Mouse (Mus musculus) neural tube, embryonic 13.5 days (tissue): ENCODE measurements around the gene Nhp2. TPM values are rescaled to one million over a fixed set of nuclear protein-coding genes. Genes with fewer than 3 reads are reported as not detected.
"Not testable (repeated sequence)": the region's sequence is repeated elsewhere in the genome, so short reads cannot be mapped to it uniquely, and the experiment has no call there.

Source experiments
- ATAC-seq: fragments of 200-750 bp; cut with Nextera tagmentation; 2 replicates; pipeline ENCODE4 v1.8.0; 2017; ENCODE audit warnings: low read depth, mild to moderate bottlenecking, moderate TSS enrichment, moderate library complexity
- H3K27ac ChIP-seq: fragments of 300-500 bp; sonication (generic); replicated peaks from 2 replicates; pipeline ENCODE4 v1.5.1; 2015; ENCODE audit warnings: moderate library complexity, mild to moderate bottlenecking, inconsistent platforms
- H3K27me3 ChIP-seq: fragments of 300-500 bp; sonication (generic); 2 replicates; pipeline ENCODE4 v1.6.1; 2015; ENCODE audit warnings: mild to moderate bottlenecking, inconsistent platforms
- H3K36me3 ChIP-seq: fragments of 300-500 bp; sonication (generic); 2 replicates; pipeline ENCODE4 v1.6.1; 2015; ENCODE audit warnings: mild to moderate bottlenecking, inconsistent platforms
- H3K4me1 ChIP-seq: fragments of 300-500 bp; sonication (generic); replicated peaks from 2 replicates; pipeline ENCODE4 v1.6.1; 2015; ENCODE audit warnings: inconsistent platforms
- H3K4me2 ChIP-seq: fragments of 300-500 bp; sonication (generic); 2 replicates; pipeline ENCODE4 v1.6.1; 2015; ENCODE audit warnings: inconsistent platforms, mild to moderate bottlenecking, moderate library complexity
- H3K4me3 ChIP-seq: fragments of 300-500 bp; sonication (generic); 2 replicates; pipeline ENCODE4 v1.5.1; 2015; ENCODE audit warnings: mild to moderate bottlenecking, inconsistent platforms
- H3K9ac ChIP-seq: fragments of 300-500 bp; sonication (generic); 2 replicates; pipeline ENCODE4 v1.6.1; 2015; ENCODE audit warnings: moderate library complexity, mild to moderate bottlenecking, inconsistent platforms
- H3K9me3 ChIP-seq: fragments of 300-500 bp; sonication (generic); 2 replicates; pipeline ENCODE4 v1.6.1; 2016; ENCODE audit warnings: inconsistent platforms
- WGBS: fragments of 180-500 bp; shearing (Covaris S2); methylation state at CpG from one replicate; pipeline ENCODE4 v1.1.7; 2015; 5-methylcytosine and 5-hydroxymethylcytosine counted together
- polyA plus RNA-seq: library from polyadenylated mRNA; unstranded; fragments of >200 nt; fragmentation: Nextera tagmentation; extraction: Ambion mirVana; gene quantifications from 2 replicates; pipeline ENCODE4 v1.2.1, GENCODE M21; 2015

Gene Nhp2
- polyA plus RNA-seq, 1 experiment from 2014 or later: 106 TPM

DNA sequence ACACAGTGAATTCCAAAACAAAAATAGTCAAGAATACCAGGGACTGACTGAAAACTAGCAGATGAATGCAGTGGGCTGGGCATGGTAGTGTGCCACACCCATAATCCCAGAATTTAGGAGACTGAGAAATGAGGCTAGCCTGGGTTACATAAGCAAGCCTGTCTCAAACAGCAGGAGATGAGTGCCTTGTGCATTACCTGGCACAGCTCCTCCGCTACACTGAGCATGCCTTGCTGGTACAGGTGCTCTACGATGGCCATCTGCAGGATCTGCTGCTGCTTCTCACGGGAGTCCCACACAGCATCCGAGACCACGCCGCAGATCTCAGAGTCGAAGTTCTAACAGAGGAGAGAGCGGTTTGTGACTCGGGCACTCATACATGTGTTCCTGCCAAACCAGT is 7.9 kb downstream of the Nhp2 start:
- Histone ChIP-seq H3K27me3 (no peaks in the 10 kb centered on the region), H3K4me2 (no peak overlapping the region), H3K27ac (no peak overlapping the region), H3K4me3 (no peak overlapping the region), H3K4me1 (peaks cover 11% of the 10 kb centered on the region), H3K9me3 (no peaks in the 10 kb centered on the region), H3K36me3 (peaks cover 70% of the 10 kb centered on the region), H3K9ac (no peak overlapping the region)
- 93% methylated on average over 9 of the region's 9 CpGs for WGBS
- no peak for ATAC-seq

DNA sequence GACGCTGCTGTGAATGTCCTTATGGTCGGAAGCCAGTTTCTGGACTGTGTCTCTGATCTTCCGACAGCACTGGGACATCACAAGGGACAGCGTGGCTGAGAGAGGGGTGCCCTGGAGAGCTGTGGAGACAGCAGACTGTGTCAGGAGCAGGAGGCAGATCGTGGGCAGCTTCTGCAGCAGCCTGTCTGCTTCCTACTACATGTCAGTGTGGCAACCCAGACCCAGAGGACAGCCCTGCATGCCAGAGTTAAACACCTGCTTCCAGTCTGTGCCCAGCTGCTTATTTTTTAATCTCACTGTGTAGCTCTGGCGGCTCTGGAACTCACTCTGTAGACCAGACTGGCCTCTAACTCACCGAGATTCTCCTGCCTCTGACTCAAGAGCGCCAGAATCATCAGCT is 8.4 kb downstream of the Nhp2 start:
- no peaks in the 10 kb centered on the region for H3K27me3 ChIP-seq
- ATAC-seq: no peak
- no peak overlapping the region for H3K4me3 ChIP-seq
- H3K4me2 ChIP-seq: no peak overlapping the region
- H3K9ac ChIP-seq: no peak overlapping the region
- H3K9me3 ChIP-seq: no peaks in the 10 kb centered on the region
- H3K36me3 ChIP-seq: peaks cover 65% of the 10 kb centered on the region
- peaks cover 11% of the 10 kb centered on the region for H3K4me1 ChIP-seq
- no peak overlapping the region for H3K27ac ChIP-seq
- WGBS: 90% methylated on average over 8 of the region's 8 CpGs

DNA sequence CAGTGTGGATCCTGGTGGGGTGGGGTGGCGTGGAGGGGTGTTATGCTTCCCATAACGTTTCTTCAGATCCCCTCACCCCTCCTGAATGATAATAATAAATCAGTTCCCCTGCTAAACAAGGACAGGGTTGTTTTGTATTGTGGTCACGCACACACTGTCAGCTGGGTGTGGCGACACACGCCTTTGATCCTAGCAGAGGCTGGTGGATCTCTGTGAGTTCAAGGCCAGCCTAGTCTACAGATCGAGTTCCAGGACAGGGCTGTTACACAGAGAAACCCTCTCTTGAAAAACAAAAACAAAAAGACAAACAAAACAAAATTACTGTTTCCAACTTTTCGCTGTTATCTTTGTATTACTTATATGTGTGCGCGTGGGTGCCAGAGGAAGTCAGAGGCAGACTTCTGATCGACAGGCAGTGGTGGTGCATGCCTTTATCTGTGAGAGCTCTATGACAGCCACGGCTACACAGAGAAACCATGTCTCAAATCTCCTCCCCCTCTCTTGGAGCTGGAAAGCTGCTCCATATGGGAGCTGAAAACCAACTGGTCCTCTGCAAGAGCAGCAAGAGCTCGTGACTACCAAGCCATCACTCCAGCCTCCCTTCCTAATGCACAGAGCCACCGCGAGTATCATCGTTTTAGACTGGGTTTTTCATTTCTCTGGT is 10.2 kb downstream of the Nhp2 start:
- H3K9me3 ChIP-seq: no peaks in the 10 kb centered on the region
- H3K4me2 ChIP-seq: no peak overlapping the region
- no peak overlapping the region for H3K27ac ChIP-seq
- WGBS: 83% methylated on average over 15 of the region's 15 CpGs
- H3K27me3 ChIP-seq: no peaks in the 10 kb centered on the region
- H3K36me3 ChIP-seq: peaks cover 46% of the 10 kb centered on the region
- H3K9ac ChIP-seq: no peak overlapping the region
- peaks cover 28% of the 10 kb centered on the region for H3K4me1 ChIP-seq
- no peak for ATAC-seq
- H3K4me3 ChIP-seq: no peak overlapping the region

GRCm38 (mm10) chr11:51632130-51632753 is 12.7 kb downstream of the Nhp2 start:
- Histone ChIP-seq H3K9me3 (no peaks in the 10 kb centered on the region), H3K4me3 (no peak overlapping the region), H3K4me2 (no peak overlapping the region), H3K27ac (no peak overlapping the region), H3K36me3 (peaks cover 23% of the 10 kb centered on the region), H3K4me1 (peaks cover 41% of the 10 kb centered on the region), H3K27me3 (no peaks in the 10 kb centered on the region), H3K9ac (0 out of 2 replicates have a peak overlapping the region, but pooled peaks have one; percentile 17)
- ATAC-seq: no peak
- 88% methylated on average over 6 of the region's 6 CpGs for WGBS

DNA sequence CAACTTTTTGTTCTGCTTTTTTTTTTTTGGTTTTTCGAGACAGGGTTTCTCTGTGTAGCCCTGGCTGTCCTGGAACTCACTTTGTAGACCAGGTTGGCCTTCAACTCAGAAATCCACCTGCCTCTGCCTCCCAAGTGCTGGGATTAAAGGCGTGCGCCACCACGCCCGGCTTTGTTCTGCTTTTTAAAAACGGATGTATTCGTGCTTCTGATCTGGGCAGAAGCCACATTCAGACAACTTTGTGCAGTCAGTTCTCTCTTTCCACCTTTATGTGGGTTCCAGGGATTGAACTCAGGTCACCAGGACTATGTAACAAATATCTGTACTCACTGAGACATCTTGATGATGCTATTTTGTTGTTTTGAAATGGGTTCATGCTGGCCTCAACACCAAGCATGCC is 13.7 kb downstream of the Nhp2 start:
- peaks cover 13% of the 10 kb centered on the region for H3K36me3 ChIP-seq
- not testable (repeated sequence) for H3K4me3 ChIP-seq, H3K27ac ChIP-seq, ATAC-seq, H3K27me3 ChIP-seq, H3K4me2 ChIP-seq, H3K9me3 ChIP-seq, H3K9ac ChIP-seq
- WGBS: 94% methylated on average over 7 of the region's 7 CpGs
- peaks cover 47% of the 10 kb centered on the region for H3K4me1 ChIP-seq

DNA sequence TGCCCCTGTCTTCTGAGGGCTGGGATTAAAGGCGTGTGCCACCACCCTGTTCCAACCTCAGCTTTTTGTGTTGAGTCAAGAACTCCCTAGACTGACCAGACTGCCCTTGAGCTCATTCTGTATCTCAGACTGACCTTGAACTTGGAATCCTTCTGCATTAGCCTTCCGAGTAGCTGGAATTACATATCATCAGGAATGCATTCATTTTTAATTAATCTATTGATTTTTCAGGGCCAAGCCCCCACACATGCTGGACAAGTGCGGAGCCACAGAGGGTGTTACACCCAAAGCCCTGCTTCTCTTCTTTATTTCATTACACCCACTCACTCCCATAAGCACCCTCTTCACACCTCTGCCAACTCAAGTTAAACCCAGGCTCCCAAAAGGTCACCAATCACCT is 14.2 kb downstream of the Nhp2 start:
- Histone ChIP-seq H3K9me3 (no peaks in the 10 kb centered on the region), H3K4me1 (peaks cover 47% of the 10 kb centered on the region), H3K9ac (no peak overlapping the region), H3K4me3 (no peak overlapping the region), H3K27ac (no peak overlapping the region), H3K27me3 (no peaks in the 10 kb centered on the region; the same call in 1 of the 2 replicates), H3K4me2 (0 out of 2 replicates have a peak overlapping the region, but pooled peaks have one; percentile 75), H3K36me3 (peaks cover 10% of the 10 kb centered on the region)
- WGBS: 87% methylated on average over 3 of the region's 3 CpGs
- ATAC-seq: no peak

- Histone ChIP-seq H3K27me3 (no peaks in the 10 kb centered on the region; the same call in 1 of the 2 replicates), H3K4me1 (peaks cover 47% of the 10 kb centered on the region), H3K27ac (peak overlapping the region; percentile 87), H3K9ac (peak overlapping the region; percentile 71), H3K9me3 (no peaks in the 10 kb centered on the region), H3K4me3 (peak overlapping the region; percentile 58), H3K4me2 (peak overlapping the region; percentile 75), H3K36me3 (no peaks in the 10 kb centered on the region)
- ATAC-seq: no peak
- 21% methylated on average over 6 of the region's 6 CpGs for WGBS
Observed at GRCm38 (mm10) chr11:51635127-51635524, 15.6 kb downstream of the Nhp2 start.

- peaks cover 47% of the 10 kb centered on the region for H3K4me1 ChIP-seq
- under 1% methylated on average over 61 of the region's 61 CpGs for WGBS
- H3K9me3 ChIP-seq: no peaks in the 10 kb centered on the region
- peak within 1 kb of the TSS; percentile 58 for H3K4me3 ChIP-seq
- H3K27me3 ChIP-seq: no peaks in the 10 kb centered on the region; the same call in 1 of the 2 replicates
- peak; percentile 92 for ATAC-seq
- H3K27ac ChIP-seq: peak within 1 kb of the TSS; percentile 87
- H3K9ac ChIP-seq: peak within 1 kb of the TSS; percentile 71
- H3K36me3 ChIP-seq: no peaks in the 10 kb centered on the region
- peak within 1 kb of the TSS; percentile 75 for H3K4me2 ChIP-seq
Observed at GRCm38 (mm10) chr11:51635525-51636322, 16.2 kb downstream of the Nhp2 start, which contains the start of gene Rmnd5b. Rmnd5b (minus strand) TSS chr11:51635896.

DNA sequence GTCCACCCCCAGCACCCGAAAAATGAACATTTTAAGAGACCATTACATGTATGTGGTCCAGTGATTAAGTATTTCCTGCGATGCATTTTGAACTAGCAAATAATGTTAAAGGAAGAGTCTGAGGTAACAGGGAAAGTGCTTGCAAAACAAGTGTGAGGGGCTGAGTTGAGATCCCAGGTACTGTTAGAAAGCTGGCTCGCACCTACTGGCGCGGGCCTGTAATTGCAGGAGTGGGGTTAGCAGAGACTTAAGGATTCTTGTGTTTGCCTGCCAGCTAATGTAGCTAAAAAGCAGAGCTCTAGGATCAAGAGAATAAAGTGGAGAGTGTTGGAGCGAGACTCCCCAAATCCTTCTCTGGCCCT is 16.8 kb downstream of the Nhp2 start:
- H3K4me2 ChIP-seq: peak overlapping the region; percentile 75
- 6% methylated on average over 6 of the region's 6 CpGs for WGBS
- H3K9me3 ChIP-seq: no peaks in the 10 kb centered on the region
- peak; percentile 55 for ATAC-seq
- peak overlapping the region; percentile 87 for H3K27ac ChIP-seq
- peak overlapping the region; percentile 58 for H3K4me3 ChIP-seq
- peaks cover 47% of the 10 kb centered on the region for H3K4me1 ChIP-seq
- no peaks in the 10 kb centered on the region; the same call in 1 of the 2 replicates for H3K27me3 ChIP-seq
- no peaks in the 10 kb centered on the region for H3K36me3 ChIP-seq
- peak overlapping the region; percentile 71 for H3K9ac ChIP-seq

GRCm38 (mm10) chr11:51637971-51638414 is 18.5 kb downstream of the Nhp2 start:
- H3K4me2 ChIP-seq: peak overlapping the region; percentile 36

GRCm38 (mm10) chr11:51638497-51638896 is 19.0 kb downstream of the Nhp2 start:
- no peak overlapping the region for H3K4me2 ChIP-seq
- H3K9me3 ChIP-seq: no peaks in the 10 kb centered on the region
- 71% methylated on average over 5 of the region's 5 CpGs for WGBS
- no peak overlapping the region for H3K27ac ChIP-seq
- H3K4me1 ChIP-seq: peaks cover 34% of the 10 kb centered on the region
- no peaks in the 10 kb centered on the region for H3K36me3 ChIP-seq
- H3K9ac ChIP-seq: no peak overlapping the region
- H3K27me3 ChIP-seq: no peaks in the 10 kb centered on the region; the same call in 1 of the 2 replicates
- H3K4me3 ChIP-seq: no peak overlapping the region
- ATAC-seq: no peak

More at GRCm38 (mm10) chr11:51637971-51638414, 18.5 kb downstream of the Nhp2 start:
- H3K4me1 ChIP-seq: peaks cover 36% of the 10 kb centered on the region
- H3K27ac ChIP-seq: no peak overlapping the region
- no peaks in the 10 kb centered on the region; the same call in 1 of the 2 replicates for H3K27me3 ChIP-seq
- no peaks in the 10 kb centered on the region for H3K36me3 ChIP-seq
- no peak overlapping the region for H3K4me3 ChIP-seq
- ATAC-seq: no peak
- no peak overlapping the region for H3K9ac ChIP-seq
- 4% methylated on average over 17 of the region's 17 CpGs for WGBS
- H3K9me3 ChIP-seq: no peaks in the 10 kb centered on the region

DNA sequence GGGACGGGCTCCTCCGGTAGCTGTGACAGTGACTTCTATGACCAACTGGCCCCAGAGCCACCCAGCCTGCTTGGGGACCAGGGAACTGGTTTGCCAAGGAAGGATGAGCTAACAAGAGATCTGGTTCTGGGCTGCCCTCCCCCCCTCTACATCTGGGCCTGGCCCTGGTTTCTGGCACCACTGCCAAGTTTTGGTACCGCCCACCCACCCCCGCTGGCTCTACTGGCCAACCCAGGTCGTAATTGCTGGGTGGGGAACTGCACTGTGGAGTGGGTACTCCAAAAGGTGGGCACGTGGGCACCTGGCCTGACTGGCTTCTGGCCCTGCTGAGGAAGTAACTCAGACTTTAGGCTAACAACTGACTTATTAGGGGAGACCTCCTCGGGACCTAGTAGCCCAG is 21.2 kb downstream of the Nhp2 start:
- WGBS: 83% methylated on average over 7 of the region's 7 CpGs
- no peak overlapping the region for H3K4me3 ChIP-seq
- 0 out of 2 replicates have a peak, but pooled peaks cover 8% of the 10 kb centered on the region for H3K36me3 ChIP-seq
- H3K27me3 ChIP-seq: no peaks in the 10 kb centered on the region; the same call in 1 of the 2 replicates
- no peak for ATAC-seq
- H3K9ac ChIP-seq: no peak overlapping the region
- H3K4me2 ChIP-seq: no peak overlapping the region
- H3K4me1 ChIP-seq: peaks cover 26% of the 10 kb centered on the region
- no peaks in the 10 kb centered on the region for H3K9me3 ChIP-seq
- no peak overlapping the region for H3K27ac ChIP-seq
